Mouse (Mus musculus): ENCODE measurements around the gene Nudt19. TPM values are rescaled to one million over a fixed set of nuclear protein-coding genes. Genes with fewer than 3 reads are reported as not detected.
"Not testable (repeated sequence)": the region's sequence is repeated elsewhere in the genome, so short reads cannot be mapped to it uniquely, and the experiment has no call there.

Nudt19 gene
- polyA plus RNA-seq, 1 experiment, result 53.6 TPM

- Histone ChIP-seq H3K4me1 (ENCODE audit: control insufficient read depth, insufficient read depth, low read length) (no peaks in the 10 kb centered on the region; the same call in 1 of the 2 replicates), H3K27ac (ENCODE audit: insufficient read depth, low read length) (no peak overlapping the region), H3K4me3 (ENCODE audit: insufficient read depth, low read length) (peak overlapping the region; percentile 64)
- TF ChIP-seq CTCF (IDR thresholded peaks at IDR 0.05; ENCODE audit: borderline replicate concordance, insufficient read depth, low read length) (no peak), POLR2A (IDR thresholded peaks at IDR 0.05; ENCODE audit: low read depth, low read length) (no peak)
Measured at GRCm38 (mm10) chr7:35553751-35554604, 2.1 kb downstream of the Nudt19 start.

- H3K27ac ChIP-seq (ENCODE audit: insufficient read depth, low read length), result no peak overlapping the region
- H3K4me3 ChIP-seq (ENCODE audit: insufficient read depth, low read length), result no peak overlapping the region
- no peaks in the 10 kb centered on the region for H3K4me1 ChIP-seq (ENCODE audit: control insufficient read depth, insufficient read depth, low read length)
- no peak for TF ChIP-seq POLR2A (IDR thresholded peaks at IDR 0.05; ENCODE audit: low read depth, low read length)
- TF ChIP-seq CTCF (IDR thresholded peaks at IDR 0.05; ENCODE audit: borderline replicate concordance, insufficient read depth, low read length), result peak; percentile 87; the same call in 1 of the 2 replicates
Measured at GRCm38 (mm10) chr7:35545881-35546280, 10.2 kb downstream of the Nudt19 start.

- no peak within 1 kb of the TSS for H3K27ac ChIP-seq (ENCODE audit: insufficient read depth, low read length)
- H3K4me3 ChIP-seq (ENCODE audit: insufficient read depth, low read length), result no peak within 1 kb of the TSS
Measured at GRCm38 (mm10) chr7:35537562-35537961, 18.5 kb downstream of the Nudt19 start, which contains the start of gene Tdrd12. TSS of gene Tdrd12 (minus strand) at chr7:35537745.

GRCm38 (mm10) chr7:35535750-35536512, 20.2 kb downstream of the Nudt19 start:
- Histone ChIP-seq H3K27ac (ENCODE audit: insufficient read depth, low read length) (no peak overlapping the region), H3K4me1 (ENCODE audit: control insufficient read depth, insufficient read depth, low read length) (no peaks in the 10 kb centered on the region), H3K4me3 (ENCODE audit: insufficient read depth, low read length) (no peak overlapping the region)
- no peak for TF ChIP-seq CTCF (IDR thresholded peaks at IDR 0.05; ENCODE audit: borderline replicate concordance, insufficient read depth, low read length)
- no peak for TF ChIP-seq POLR2A (IDR thresholded peaks at IDR 0.05; ENCODE audit: low read depth, low read length)

More at GRCm38 (mm10) chr7:35537562-35537961, 18.5 kb downstream of the Nudt19 start, which contains the start of gene Tdrd12:
- no peaks in the 10 kb centered on the region for H3K4me1 ChIP-seq (ENCODE audit: control insufficient read depth, insufficient read depth, low read length)
- TF ChIP-seq CTCF (IDR thresholded peaks at IDR 0.05; ENCODE audit: borderline replicate concordance, insufficient read depth, low read length) (peak; percentile 25; the same call in 1 of the 2 replicates), POLR2A (IDR thresholded peaks at IDR 0.05; ENCODE audit: low read depth, low read length) (no peak)

- H3K4me3 ChIP-seq (ENCODE audit: insufficient read depth, low read length); H3K27ac ChIP-seq (ENCODE audit: insufficient read depth, low read length); H3K4me1 ChIP-seq (ENCODE audit: control insufficient read depth, insufficient read depth, low read length): not testable (repeated sequence)
Measured at GRCm38 (mm10) chr7:35530544-35530943, 25.6 kb downstream of the Nudt19 start.

- no peak for TF ChIP-seq CTCF (IDR thresholded peaks at IDR 0.05; ENCODE audit: borderline replicate concordance, insufficient read depth, low read length)
- Histone ChIP-seq H3K27ac (ENCODE audit: insufficient read depth, low read length) (no peak overlapping the region), H3K4me3 (ENCODE audit: insufficient read depth, low read length) (no peak overlapping the region), H3K4me1 (ENCODE audit: control insufficient read depth, insufficient read depth, low read length) (no peaks in the 10 kb centered on the region)
Measured at GRCm38 (mm10) chr7:35530026-35530425, 26.1 kb downstream of the Nudt19 start.

GRCm38 (mm10) chr7:35526795-35527194, 29.3 kb downstream of the Nudt19 start:
- Histone ChIP-seq H3K4me1 (ENCODE audit: control insufficient read depth, insufficient read depth, low read length) (no peaks in the 10 kb centered on the region), H3K4me3 (ENCODE audit: insufficient read depth, low read length) (no peak overlapping the region), H3K27ac (ENCODE audit: insufficient read depth, low read length) (no peak overlapping the region)
- TF ChIP-seq CTCF (IDR thresholded peaks at IDR 0.05; ENCODE audit: borderline replicate concordance, insufficient read depth, low read length) (no peak), POLR2A (IDR thresholded peaks at IDR 0.05; ENCODE audit: low read depth, low read length) (no peak)

GRCm38 (mm10) chr7:35501995-35502394, 54.1 kb downstream of the Nudt19 start:
- H3K4me3 ChIP-seq (ENCODE audit: insufficient read depth, low read length), result no peak overlapping the region
- TF ChIP-seq POLR2A (IDR thresholded peaks at IDR 0.05; ENCODE audit: low read depth, low read length) (no peak), CTCF (IDR thresholded peaks at IDR 0.05; ENCODE audit: borderline replicate concordance, insufficient read depth, low read length) (peak; percentile 16; the same call in 1 of the 2 replicates)
- H3K27ac ChIP-seq (ENCODE audit: insufficient read depth, low read length), result no peak overlapping the region
- H3K4me1 ChIP-seq (ENCODE audit: control insufficient read depth, insufficient read depth, low read length), result no peaks in the 10 kb centered on the region

GRCm38 (mm10) chr7:35497516-35497915, 58.6 kb downstream of the Nudt19 start:
- H3K27ac ChIP-seq (ENCODE audit: insufficient read depth, low read length), result no peak overlapping the region
- no peak for TF ChIP-seq POLR2A (IDR thresholded peaks at IDR 0.05; ENCODE audit: low read depth, low read length)
- H3K4me1 ChIP-seq (ENCODE audit: control insufficient read depth, insufficient read depth, low read length), result no peaks in the 10 kb centered on the region
- H3K4me3 ChIP-seq (ENCODE audit: insufficient read depth, low read length), result no peak overlapping the region

Other genes starting within 250 kb of the Nudt19 start
- 7.6 and 9.8 TPM in 2 replicates for gene Gpatch1, start 237.9 kb downstream of the Nudt19 start, polyA plus RNA-seq (2011; ENCODE audit: insufficient read length, low read depth, missing spikeins)
- 0.32 and 0.39 TPM in 2 replicates for gene Rhpn2, start 222.1 kb downstream of the Nudt19 start, polyA plus RNA-seq (2011; ENCODE audit: insufficient read length, low read depth, missing spikeins)
- 6.8 and 6.9 TPM in 2 replicates for gene Faap24, start 159.5 kb downstream of the Nudt19 start, polyA plus RNA-seq (2011; ENCODE audit: insufficient read length, low read depth, missing spikeins)
- gene Cep89, start 159.3 kb downstream of the Nudt19 start, polyA plus RNA-seq (2011; ENCODE audit: insufficient read length, low read depth, missing spikeins), result 19.4 and 22.9 TPM in 2 replicates
- gene Slc7a9, start 107.5 kb downstream of the Nudt19 start, polyA plus RNA-seq (2011; ENCODE audit: insufficient read length, low read depth, missing spikeins), result not detected in 2 replicates
- not detected in 2 replicates for gene Tdrd12, start 18.6 kb downstream of the Nudt19 start, polyA plus RNA-seq (2011; ENCODE audit: insufficient read length, low read depth, missing spikeins)
- 0.20 and 0.33 TPM in 2 replicates for gene Rgs9bp, start 29.3 kb upstream of the Nudt19 start, polyA plus RNA-seq (2011; ENCODE audit: insufficient read length, low read depth, missing spikeins)
- 51.0 and 65.3 TPM in 2 replicates for gene Ankrd27, start 29.9 kb upstream of the Nudt19 start, polyA plus RNA-seq (2011; ENCODE audit: insufficient read length, low read depth, missing spikeins)
- gene Pdcd5, start 91.2 kb upstream of the Nudt19 start, polyA plus RNA-seq (2011; ENCODE audit: insufficient read length, low read depth, missing spikeins), result 109 and 118 TPM in 2 replicates
- gene Dpy19l3, start 198.2 kb upstream of the Nudt19 start, polyA plus RNA-seq (2011; ENCODE audit: insufficient read length, low read depth, missing spikeins), result 60.8 and 68.5 TPM in 2 replicates
- gene Zfp507, start 246.7 kb upstream of the Nudt19 start, polyA plus RNA-seq (2011; ENCODE audit: insufficient read length, low read depth, missing spikeins), result 22.3 and 23.5 TPM in 2 replicates

Data from embryonic fibroblast, embryonic 13.5 days (primary cell).